Mouse (Mus musculus): ENCODE measurements around the gene Ly6c1. TPM values are rescaled to one million over a fixed set of nuclear protein-coding genes. Genes with fewer than 3 reads are reported as not detected.

Gene Ly6c1
- 81.0 and 83.6 TPM in 2 replicates for polyA plus RNA-seq (2012; rRNA removed; ENCODE audit: low replicate concordance)

DNA sequence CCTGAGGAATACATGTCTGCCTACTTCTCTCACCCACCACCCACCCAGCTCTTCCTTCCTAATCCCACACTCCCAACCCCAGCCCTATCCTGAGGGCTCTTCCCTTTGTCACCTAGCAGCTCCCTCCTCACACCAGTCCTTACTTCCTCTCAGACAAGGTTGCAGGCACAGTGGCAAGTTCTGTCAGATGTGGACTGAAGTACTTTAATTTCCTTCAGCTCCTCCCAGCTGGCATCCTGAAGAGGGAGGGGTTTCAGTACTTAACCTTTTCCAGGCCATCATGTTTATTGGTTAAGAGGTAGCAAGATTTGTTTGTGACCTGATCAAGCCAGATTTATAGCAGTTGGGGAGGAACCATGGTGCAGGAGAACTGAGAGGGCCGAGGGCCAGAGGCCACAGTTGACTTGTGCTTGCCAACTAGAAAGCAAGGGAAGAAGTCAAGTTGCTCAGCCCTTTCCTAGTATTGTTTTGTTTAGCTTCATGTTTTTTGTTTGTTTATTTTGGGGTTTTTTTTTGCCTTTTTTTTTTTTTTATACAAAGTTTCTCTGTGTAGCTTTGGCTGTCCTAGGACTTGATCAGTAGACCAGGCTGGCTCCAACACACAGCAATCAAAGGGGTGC is at the start of gene Ly6c1:
Gene Ly6c1 (minus strand): TSS at position 189 of the 620 bp plus-strand sequence.

Other genes with a start within 250 kb of the Ly6c1 start
- 0.16 TPM in 1 of 2 replicates, not detected in the other for gene Gml2, start 229.8 kb downstream of the Ly6c1 start, polyA plus RNA-seq (2012; rRNA removed; ENCODE audit: low replicate concordance)
- gene 2010109I03Rik, start 151.8 kb downstream of the Ly6c1 start, polyA plus RNA-seq (2012; rRNA removed; ENCODE audit: low replicate concordance) = 12.4 and 211 TPM in 2 replicates
- gene Ly6i, start 65.4 kb downstream of the Ly6c1 start, polyA plus RNA-seq (2012; rRNA removed; ENCODE audit: low replicate concordance) = 0.09 and 0.23 TPM in 2 replicates
- 22.8 and 23.0 TPM in 2 replicates for gene Ly6a, start 50.8 kb downstream of the Ly6c1 start, polyA plus RNA-seq (2012; rRNA removed; ENCODE audit: low replicate concordance)
- gene Ly6c2, start 63.1 kb upstream of the Ly6c1 start, polyA plus RNA-seq (2012; rRNA removed; ENCODE audit: low replicate concordance) = 15.0 and 17.7 TPM in 2 replicates
- not detected in 2 replicates for gene Ly6g, start 106.4 kb upstream of the Ly6c1 start, polyA plus RNA-seq (2012; rRNA removed; ENCODE audit: low replicate concordance)
- gene BC025446, start 167.5 kb upstream of the Ly6c1 start, polyA plus RNA-seq (2012; rRNA removed; ENCODE audit: low replicate concordance) = 15.5 and 41.8 TPM in 2 replicates
- not detected in 2 replicates for gene Ly6f, start 219.6 kb upstream of the Ly6c1 start, polyA plus RNA-seq (2012; rRNA removed; ENCODE audit: low replicate concordance)